Mouse (Mus musculus) liver, postnatal 0 days (tissue): ENCODE results near the gene Fam168a. TPM values are rescaled to one million over a fixed set of nuclear protein-coding genes. Genes with fewer than 3 reads are reported as not detected.
A peak's percentile ranks its signal among the peaks of the same experiment; 100 is the strongest.

Experiments
- ATAC-seq: fragments of 200-750 bp; cut with Nextera tagmentation; 2 replicates; pipeline ENCODE4 v1.8.0; 2017; ENCODE audit warnings: mild to moderate bottlenecking, moderate library complexity
- DNase-seq: peaks from one replicate; pipeline ENCODE4 v3.0.0-alpha.2; 2016
- H3K27ac ChIP-seq: fragments of 300-500 bp; sonication (generic); 2 replicates; pipeline ENCODE4 v1.5.1; 2014; ENCODE audit warnings: antibody characterized with exemption, moderate library complexity, mild to moderate bottlenecking, low read depth
- H3K27me3 ChIP-seq: fragments of 300-500 bp; sonication (generic); 2 replicates; pipeline ENCODE4 v1.6.1; 2014; ENCODE audit warnings: low read length, control low read depth, mixed read lengths; ENCODE audit not compliant: insufficient read depth
- H3K36me3 ChIP-seq: fragments of 300-500 bp; sonication (generic); replicated peaks from 2 replicates; pipeline ENCODE4 v1.6.1; 2014; ENCODE audit warnings: mild to moderate bottlenecking, control low read depth, low read length, moderate library complexity, mixed read lengths; ENCODE audit not compliant: insufficient read depth
- H3K4me1 ChIP-seq: fragments of 300-500 bp; sonication (generic); 2 replicates; pipeline ENCODE4 v1.6.1; 2014; ENCODE audit warnings: antibody characterized with exemption, mild to moderate bottlenecking, control low read depth; ENCODE audit not compliant: insufficient read depth
- H3K4me2 ChIP-seq: fragments of 300-500 bp; sonication (generic); 2 replicates; pipeline ENCODE4 v1.6.1; 2014; ENCODE audit warnings: low read depth, mild to moderate bottlenecking, low read length, moderate library complexity, mixed read lengths
- H3K4me3 ChIP-seq: fragments of 300-500 bp; sonication (generic); 2 replicates; pipeline ENCODE4 v1.5.1; 2014; ENCODE audit warnings: low read depth, low read length
- H3K9ac ChIP-seq: fragments of 300-500 bp; sonication (generic); replicated peaks from 2 replicates; pipeline ENCODE4 v1.6.1; 2014; ENCODE audit warnings: mild to moderate bottlenecking, moderate library complexity
- H3K9me3 ChIP-seq: fragments of 300-500 bp; sonication (generic); 2 replicates; pipeline ENCODE4 v1.6.1; 2016; ENCODE audit warnings: mild to moderate bottlenecking, control low read depth, low read length, mixed read lengths
- CTCF ChIP-seq: sonication (generic); IDR thresholded peaks from 2 replicates; pipeline ENCODE4 v1.5.1; 2016; ENCODE audit warnings: antibody characterized with exemption, low read depth
- EP300 ChIP-seq: IDR thresholded peaks from 2 replicates; pipeline ENCODE4 v1.6.1; 2016; ENCODE audit warnings: antibody characterized with exemption, low read depth, mild to moderate bottlenecking
- WGBS: fragments of 180-500 bp; shearing (Covaris S2); extraction: QIAGEN DNeasy Blood & Tissue Kit; methylation state at CpG from one replicate; pipeline ENCODE4 v1.1.7; 2014; ENCODE audit not compliant: insufficient replicate concordance; 5-methylcytosine and 5-hydroxymethylcytosine counted together
- polyA plus RNA-seq: library from polyadenylated mRNA; unstranded; fragments of >200 nt; fragmentation: Nextera tagmentation; extraction: Ambion mirVana; gene quantifications from 2 replicates; pipeline ENCODE4 v1.2.1, GENCODE M21; 2015

Fam168a gene
- polyA plus RNA-seq, 1 experiment from 2014 or later, result 4.3 TPM

GRCm38 (mm10) chr7:100876293-100876692, 169.9 kb downstream of the Fam168a start:
- Histone ChIP-seq H3K9me3 (no peaks in the 10 kb centered on the region), H3K27ac (peak overlapping the region; percentile 51; the same call in 1 of the 2 replicates), H3K36me3 (no peaks in the 10 kb centered on the region), H3K27me3 (no peaks in the 10 kb centered on the region), H3K4me3 (no peak overlapping the region), H3K4me1 (peaks cover 13% of the 10 kb centered on the region), H3K4me2 (no peak overlapping the region), H3K9ac (no peak overlapping the region)
- TF ChIP-seq EP300 (no peak), CTCF (no peak)
- WGBS, result 78% methylated on average over 13 of the region's 13 CpGs
- DNase-seq, result no peak
- no peak for ATAC-seq

GRCm38 (mm10) chr7:100876771-100877170, 170.3 kb downstream of the Fam168a start:
- H3K9ac ChIP-seq, result no peak overlapping the region
- no peak overlapping the region for H3K4me2 ChIP-seq
- H3K4me3 ChIP-seq, result no peak overlapping the region
- ATAC-seq (no peak), DNase-seq (no peak)
- no peaks in the 10 kb centered on the region for H3K36me3 ChIP-seq
- H3K27me3 ChIP-seq, result no peaks in the 10 kb centered on the region
- 73% methylated on average over 9 of the region's 9 CpGs for WGBS
- H3K27ac ChIP-seq, result no peak overlapping the region
- peaks cover 13% of the 10 kb centered on the region for H3K4me1 ChIP-seq
- no peaks in the 10 kb centered on the region for H3K9me3 ChIP-seq
- TF ChIP-seq EP300 (no peak), CTCF (no peak)

- 27% methylated on average over 20 of the region's 20 CpGs for WGBS
- H3K9ac ChIP-seq, result 0 out of 2 replicates have a peak overlapping the region, but pooled peaks have one; percentile 16
- ATAC-seq (peak; percentile 78), DNase-seq (peak; percentile 91)
- peak overlapping the region; percentile 50 for H3K4me2 ChIP-seq
- no peak overlapping the region for H3K27ac ChIP-seq
- H3K4me1 ChIP-seq, result peaks cover 10% of the 10 kb centered on the region
- TF ChIP-seq EP300 (no peak), CTCF (peak; percentile 75)
- H3K27me3 ChIP-seq, result no peaks in the 10 kb centered on the region
- H3K36me3 ChIP-seq, result no peaks in the 10 kb centered on the region; the same call in 1 of the 2 replicates
- no peak overlapping the region for H3K4me3 ChIP-seq
- no peaks in the 10 kb centered on the region for H3K9me3 ChIP-seq
Observed at GRCm38 (mm10) chr7:100879595-100879994, 173.2 kb downstream of the Fam168a start.

GRCm38 (mm10) chr7:100881531-100881930, 175.1 kb downstream of the Fam168a start:
- no peak overlapping the region for H3K9ac ChIP-seq
- H3K27me3 ChIP-seq, result no peaks in the 10 kb centered on the region
- ATAC-seq (no peak), DNase-seq (no peak)
- H3K27ac ChIP-seq, result no peak overlapping the region
- no peaks in the 10 kb centered on the region for H3K9me3 ChIP-seq
- no peaks in the 10 kb centered on the region; the same call in 1 of the 2 replicates for H3K36me3 ChIP-seq
- peaks cover 4% of the 10 kb centered on the region; the same call in 1 of the 2 replicates for H3K4me1 ChIP-seq
- H3K4me3 ChIP-seq, result no peak overlapping the region
- no peak overlapping the region for H3K4me2 ChIP-seq
- 74% methylated on average over 9 of the region's 9 CpGs for WGBS
- TF ChIP-seq EP300 (no peak), CTCF (no peak)

- ATAC-seq (no peak), DNase-seq (no peak)
- Histone ChIP-seq H3K4me3 (no peak overlapping the region), H3K27ac (no peak overlapping the region), H3K27me3 (no peaks in the 10 kb centered on the region), H3K9ac (no peak overlapping the region), H3K4me1 (peaks cover 4% of the 10 kb centered on the region; the same call in 1 of the 2 replicates), H3K9me3 (no peaks in the 10 kb centered on the region), H3K36me3 (no peaks in the 10 kb centered on the region; the same call in 1 of the 2 replicates), H3K4me2 (no peak overlapping the region)
- no peak for TF ChIP-seq EP300
- no peak for TF ChIP-seq CTCF
- WGBS, result 81% methylated on average over 4 of the region's 4 CpGs
Observed at GRCm38 (mm10) chr7:100881950-100882349, 175.5 kb downstream of the Fam168a start.

- 86% methylated on average over 4 of the region's 4 CpGs for WGBS
- Histone ChIP-seq H3K27ac (no peak overlapping the region), H3K9me3 (no peaks in the 10 kb centered on the region), H3K4me3 (no peak overlapping the region), H3K27me3 (no peaks in the 10 kb centered on the region), H3K9ac (no peak overlapping the region), H3K4me2 (no peak overlapping the region), H3K4me1 (peaks cover 4% of the 10 kb centered on the region; the same call in 1 of the 2 replicates), H3K36me3 (no peaks in the 10 kb centered on the region; the same call in 1 of the 2 replicates)
- ATAC-seq (no peak), DNase-seq (no peak)
- no peak for TF ChIP-seq CTCF
- no peak for TF ChIP-seq EP300
Observed at GRCm38 (mm10) chr7:100884460-100884859, 178.0 kb downstream of the Fam168a start.
